Mouse (Mus musculus) adipocyte (in vitro differentiated cells): ENCODE results near the gene Col9a1.

Experiments
- DNase-seq: peaks from one replicate; pipeline ENCODE4 v3.0.0-alpha.2; 2016; ENCODE audit warnings: low spot score

Col9a1 gene

DNA sequence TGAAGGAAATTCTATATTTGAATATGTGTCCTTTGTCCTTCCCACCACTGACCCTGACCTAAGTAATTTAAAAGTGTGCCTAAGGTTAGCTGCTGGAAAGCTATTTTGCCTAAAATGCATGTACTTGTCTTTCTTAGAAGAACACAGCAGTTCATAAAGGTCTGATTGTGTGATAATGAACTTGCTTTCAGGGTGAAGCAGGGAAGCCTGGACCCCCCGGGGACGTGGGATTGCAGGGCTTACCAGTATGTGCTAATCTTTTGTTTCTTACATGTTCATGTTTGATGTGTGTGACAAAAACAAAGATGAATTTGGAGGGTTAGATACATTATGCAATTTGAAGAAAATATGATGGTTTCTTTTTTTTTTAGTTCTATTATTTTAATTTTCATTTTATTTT lies 44.8 kb downstream of the Col9a1 start:
- no peak for DNase-seq

DNA sequence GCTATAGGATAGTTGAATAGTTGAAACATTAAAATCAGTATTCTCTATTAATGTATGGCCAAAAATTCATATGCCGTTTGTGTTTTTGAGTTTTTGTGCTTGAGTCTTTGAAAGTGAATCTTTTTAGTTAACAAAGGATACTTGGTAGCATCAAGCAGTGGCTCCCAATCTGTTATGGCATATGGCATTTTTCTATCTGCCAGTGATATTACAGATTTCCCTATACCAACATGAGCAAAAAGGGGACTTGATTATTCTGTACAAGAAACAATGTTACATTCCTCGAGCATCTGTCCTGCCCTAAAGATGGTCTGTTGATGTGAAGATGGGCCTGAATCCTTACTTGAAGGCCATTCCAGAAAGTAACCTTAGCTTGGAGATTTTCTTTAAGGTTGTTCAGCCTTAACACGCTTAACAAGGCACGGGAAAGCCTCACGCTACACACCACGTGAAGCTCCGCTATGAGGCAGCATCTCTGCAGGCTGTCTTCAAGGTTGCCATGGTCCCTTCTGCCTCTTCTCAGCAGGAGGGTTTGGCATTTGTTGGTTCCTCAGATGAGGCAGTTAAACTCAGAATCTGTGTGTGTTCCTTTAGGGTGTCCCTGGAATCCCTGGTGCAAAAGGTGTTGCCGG lies 45.7 kb downstream of the Col9a1 start:
- DNase-seq, result no peak

GRCm38 (mm10) chr1:24225825-24226526 lies 48.6 kb downstream of the Col9a1 start:
- peak; percentile 36 for DNase-seq

DNA sequence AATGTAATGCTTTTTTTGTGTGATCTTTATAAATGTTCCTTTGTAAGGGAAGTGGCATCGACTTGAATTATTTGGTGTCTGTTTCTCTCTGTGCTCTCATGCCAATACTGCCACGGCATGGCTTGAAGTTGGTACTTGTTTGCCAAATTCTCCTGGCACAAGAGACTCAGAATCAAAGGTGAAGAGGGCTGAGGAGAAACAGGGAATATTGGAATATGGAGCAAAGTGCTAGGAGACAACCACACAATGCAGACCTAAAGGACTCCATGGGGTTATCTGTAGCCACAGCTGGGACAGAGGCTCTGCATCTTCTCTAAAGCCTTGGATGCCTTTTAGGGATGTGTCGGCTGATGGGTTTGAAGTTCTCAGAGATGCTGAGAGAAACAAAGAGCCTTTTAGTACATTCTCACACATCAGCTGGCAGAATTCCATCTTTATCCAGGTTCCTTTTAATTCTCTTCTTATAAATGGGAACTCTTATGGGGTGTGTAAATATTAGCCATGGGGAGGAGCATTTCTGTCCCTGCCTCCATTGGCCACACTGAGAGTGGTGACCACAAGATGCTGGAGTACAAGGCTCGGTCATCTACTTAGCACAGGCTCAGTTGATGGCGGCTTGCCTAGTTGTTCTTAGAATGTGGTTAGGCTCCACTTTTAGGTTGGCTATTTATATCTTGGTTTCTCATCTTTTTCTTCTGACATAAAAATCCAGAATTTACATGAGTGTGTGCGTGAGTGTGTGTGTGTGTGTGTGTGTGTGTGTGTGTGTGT lies 49.7 kb downstream of the Col9a1 start:
- no peak for DNase-seq

- DNase-seq, result no peak
Observed at GRCm38 (mm10) chr1:24229552-24229951, 52.1 kb downstream of the Col9a1 start.

DNA sequence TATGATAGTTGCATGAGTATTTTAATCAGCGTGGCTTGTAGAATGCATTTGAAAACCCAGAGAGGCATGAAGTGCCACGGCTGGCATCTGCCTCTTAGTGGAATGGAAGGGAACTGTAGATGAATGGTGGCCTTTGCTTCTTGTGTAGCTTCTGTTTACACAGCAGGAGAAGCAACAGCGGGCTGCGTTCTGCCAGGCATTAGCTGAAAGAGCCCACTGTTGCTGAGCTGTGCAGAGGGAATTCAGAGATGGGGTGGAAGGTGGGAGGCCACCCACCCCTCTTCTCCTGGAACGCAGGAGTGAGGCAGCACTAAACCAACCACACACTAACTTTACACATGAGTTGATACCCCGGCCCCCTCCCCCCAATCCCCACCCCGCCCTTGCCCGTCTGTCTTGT lies 53.0 kb downstream of the Col9a1 start:
- no peak for DNase-seq

DNA sequence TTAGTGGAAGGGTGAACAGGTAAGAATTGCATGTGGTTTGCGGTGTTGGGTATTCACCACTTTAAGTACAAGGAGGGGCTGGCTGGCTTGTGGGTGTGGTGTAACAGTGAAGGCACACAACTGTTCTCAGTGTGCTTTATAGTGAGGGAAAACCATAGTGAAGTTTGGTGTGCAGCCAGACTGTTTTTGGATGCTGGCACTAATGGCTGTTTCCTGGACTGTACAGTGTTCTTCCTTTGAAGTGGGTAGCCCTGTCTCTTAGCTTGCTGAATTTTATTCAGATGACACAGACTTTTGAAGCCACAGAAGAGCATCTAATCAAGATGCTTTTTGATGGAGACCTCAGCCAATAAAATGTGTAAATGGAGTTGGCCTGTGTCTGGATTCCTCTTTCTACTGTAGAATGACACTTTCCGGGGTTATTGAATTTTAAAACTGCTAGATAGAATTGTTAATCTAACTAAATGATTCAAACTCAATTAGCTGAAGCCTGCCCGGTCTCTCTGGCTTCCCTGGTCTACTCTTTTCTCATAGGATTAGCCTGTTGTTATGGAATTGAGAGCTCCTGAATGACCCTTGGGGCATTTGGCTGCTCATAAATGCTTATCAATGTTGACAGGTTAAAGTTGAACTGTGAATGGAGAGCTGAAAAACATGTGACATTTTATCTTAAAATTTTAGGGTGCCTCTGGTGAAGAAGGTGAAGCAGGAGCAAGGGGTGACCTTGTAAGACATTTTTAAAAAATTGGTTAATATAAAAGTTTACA lies 54.3 kb downstream of the Col9a1 start:
- no peak for DNase-seq

- no peak for DNase-seq
Observed at GRCm38 (mm10) chr1:24236330-24236729, 58.9 kb downstream of the Col9a1 start.

GRCm38 (mm10) chr1:24240039-24240691 lies 62.8 kb downstream of the Col9a1 start:
- no peak for DNase-seq

DNA sequence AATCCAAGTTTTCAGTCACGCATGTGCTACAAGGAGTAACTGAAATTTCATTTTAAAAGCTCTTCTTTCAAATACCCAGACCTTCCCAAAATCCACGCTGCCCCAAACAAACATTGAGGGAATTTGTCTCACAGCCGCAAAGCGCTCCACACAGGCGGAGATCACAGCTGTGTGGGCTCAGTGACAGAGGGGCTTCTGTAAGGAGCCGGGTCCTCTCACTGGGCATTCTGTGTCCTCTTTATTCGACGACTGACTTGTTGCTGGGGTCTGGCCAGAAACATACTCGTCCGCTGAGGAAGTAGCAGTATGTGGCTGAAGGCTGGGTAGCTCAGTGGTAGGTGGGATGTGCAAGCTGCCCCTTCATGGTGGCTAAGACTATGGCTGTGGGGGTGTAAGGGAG lies 67.5 kb downstream of the Col9a1 start:
- no peak for DNase-seq

DNA sequence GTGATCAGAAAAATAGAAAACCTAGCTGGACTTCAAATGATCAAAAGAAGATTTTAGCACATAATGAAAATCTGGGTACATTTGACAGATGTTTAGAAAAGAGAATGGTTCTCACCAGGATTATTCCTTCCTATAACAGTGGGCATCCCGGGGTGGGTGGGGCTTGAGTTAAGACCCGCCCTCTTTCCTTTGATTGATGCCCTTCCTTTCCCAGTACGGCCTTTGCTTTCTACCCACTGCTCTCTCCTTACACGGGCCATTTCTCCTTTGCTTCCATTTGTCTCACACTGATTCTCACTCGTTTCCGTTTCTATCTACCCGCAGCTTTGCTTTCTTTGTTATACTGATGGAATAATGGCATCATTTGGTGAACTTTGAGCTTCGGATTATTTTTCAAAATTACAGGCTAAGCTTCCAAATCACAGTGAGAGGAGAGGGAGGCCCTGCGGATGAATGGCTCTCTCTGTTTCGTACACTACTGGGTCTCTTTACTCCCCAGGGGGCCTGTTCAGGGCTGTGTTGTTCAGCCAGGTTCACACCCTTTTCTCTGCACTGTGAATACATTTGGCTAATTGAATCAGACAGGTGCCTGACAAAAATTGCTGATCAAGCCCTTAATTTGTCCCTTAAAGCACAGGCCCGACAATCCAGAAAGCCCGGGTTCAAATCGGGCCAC lies 68.4 kb downstream of the Col9a1 start:
- DNase-seq, result no peak

DNA sequence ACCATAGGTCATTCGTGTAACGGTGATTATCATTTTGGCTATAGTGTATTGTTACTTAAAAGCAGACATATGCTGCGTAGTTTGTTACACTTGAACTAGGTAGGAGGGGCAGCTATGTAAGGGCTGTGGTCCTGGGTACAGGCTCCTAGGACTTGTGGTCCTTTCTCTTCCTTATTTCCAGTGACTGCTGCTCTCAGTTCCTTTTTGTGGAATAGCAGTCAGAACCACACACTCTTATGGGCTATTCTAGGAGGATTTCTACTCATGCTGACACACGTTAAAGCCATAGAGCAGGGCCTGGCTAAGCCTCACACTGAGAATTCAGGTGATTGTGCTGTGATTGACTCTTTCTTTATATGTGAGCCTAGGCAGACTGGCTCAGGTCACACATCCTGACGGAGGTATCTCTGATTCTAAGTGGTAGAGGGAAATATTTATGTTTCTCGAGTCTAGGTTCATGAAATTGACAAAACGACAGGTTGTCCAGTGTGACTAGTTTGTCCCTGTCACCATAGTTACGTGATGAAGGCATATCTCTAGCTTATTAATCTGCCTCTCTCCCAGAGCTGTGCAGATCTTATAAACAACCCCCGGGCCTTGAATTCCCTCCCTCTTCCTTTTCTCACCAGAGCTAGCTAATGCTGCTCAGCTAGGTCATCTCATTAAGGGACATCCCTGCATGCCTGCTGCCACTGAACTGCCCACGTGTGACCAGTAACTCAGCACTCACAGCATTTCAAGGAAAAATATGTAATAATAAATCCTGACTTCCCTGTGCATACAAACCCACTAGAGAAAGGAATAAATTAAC lies 71.1 kb downstream of the Col9a1 start:
- DNase-seq, result no peak

DNA sequence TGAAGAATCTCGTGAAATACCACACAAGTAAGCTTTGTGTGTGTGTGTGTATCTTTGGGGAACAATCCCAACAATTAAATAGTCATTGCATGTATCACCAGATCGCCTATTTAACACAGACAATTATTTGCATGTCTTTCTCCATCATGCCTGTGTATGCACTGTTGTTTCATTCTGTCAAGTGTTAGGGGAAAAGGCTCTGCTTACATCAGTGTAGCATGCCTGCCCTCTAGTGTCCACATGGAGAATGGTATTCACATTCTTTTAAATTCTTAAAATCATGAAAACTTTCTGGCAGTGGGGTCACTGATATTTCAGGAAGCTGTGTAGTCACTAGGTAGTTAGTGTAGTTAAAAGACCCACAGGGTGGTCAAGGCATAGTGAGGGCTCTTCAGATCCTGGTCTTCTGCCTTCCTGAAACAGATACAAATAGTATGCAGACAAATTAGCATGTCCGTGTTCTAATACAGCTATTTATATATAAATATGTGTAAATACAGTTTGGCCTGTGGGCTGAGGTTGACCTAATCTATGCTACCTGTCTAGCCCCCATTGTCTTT lies 71.8 kb downstream of the Col9a1 start:
- DNase-seq, result peak; percentile 54

GRCm38 (mm10) chr1:24257961-24258360 lies 80.6 kb downstream of the Col9a1 start:
- DNase-seq, result no peak

DNA sequence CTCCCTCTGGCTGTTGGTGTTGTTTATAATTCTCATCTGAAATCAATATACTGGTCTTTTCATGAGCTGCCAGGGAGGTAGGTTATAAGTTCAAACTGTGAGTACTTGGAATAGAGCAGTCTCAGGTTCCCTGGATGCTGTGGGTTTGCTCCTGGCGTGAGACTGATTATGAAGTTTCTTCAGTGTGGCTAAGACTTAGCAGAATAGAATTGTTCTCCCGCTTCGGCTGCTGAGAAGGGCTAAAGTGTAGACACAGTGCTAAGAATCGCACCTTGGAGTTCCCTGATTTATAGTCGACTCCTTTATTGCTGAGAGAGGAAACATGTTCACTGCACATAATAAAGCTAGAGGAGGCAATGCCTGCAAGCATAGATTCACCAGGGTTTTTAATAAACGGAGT lies 82.0 kb downstream of the Col9a1 start:
- no peak for DNase-seq

DNA sequence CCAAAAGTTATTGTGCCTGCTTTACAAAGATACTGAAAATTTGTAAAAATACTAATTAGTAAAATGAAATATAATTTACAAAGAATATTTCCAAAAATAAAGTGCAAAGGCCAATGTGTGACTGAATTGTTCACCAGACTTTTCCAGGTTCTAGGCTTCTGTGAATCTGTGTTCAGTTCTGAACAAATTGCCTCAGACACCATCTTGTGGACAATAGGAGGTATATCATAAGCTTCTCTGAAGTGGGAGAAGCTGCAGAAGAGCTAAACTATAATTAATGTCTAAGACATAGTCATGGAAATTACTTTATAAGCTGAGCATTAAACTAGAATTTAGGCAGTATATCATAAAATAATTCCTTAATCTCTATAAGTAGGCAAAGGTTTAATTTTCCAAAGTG lies 83.8 kb downstream of the Col9a1 start:
- DNase-seq, result no peak

DNA sequence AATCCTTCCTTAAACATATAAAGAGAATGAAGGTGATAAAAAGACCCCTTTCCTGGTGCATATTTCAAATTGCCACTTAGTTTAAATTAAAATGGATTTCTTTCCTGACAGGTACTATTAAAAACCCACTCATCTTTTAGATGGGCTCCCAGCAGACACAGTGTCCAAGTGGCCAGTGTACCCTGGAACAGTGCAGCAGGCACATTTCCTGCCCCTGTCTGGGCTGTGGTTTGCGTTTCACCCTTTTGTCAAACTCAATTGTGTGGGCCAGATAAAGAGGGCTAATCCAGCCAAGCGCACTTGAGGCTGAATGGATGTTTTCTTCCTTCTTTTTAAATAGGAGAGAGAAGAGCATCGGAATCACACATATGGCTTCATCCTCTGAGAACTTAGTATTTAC lies 89.6 kb downstream of the Col9a1 start:
- no peak for DNase-seq

DNA sequence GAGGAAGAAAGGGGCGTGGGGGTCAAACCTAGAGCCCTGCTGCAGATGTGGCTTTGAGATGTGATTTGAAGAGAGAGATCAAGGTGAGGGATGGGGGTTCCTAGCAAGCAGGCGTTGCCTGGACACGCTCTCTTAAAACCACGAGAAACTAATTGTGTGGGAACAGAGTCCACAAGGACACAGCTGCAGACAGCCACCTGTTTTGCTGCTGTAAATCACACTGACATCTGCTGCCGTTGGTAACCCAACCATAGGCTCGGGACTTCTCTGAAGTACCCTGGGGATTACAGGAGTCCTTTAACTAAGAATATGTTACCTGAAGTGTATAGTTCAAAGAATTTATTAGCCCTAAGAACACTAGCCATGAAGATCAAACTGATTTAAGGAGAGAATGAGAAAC lies 109.0 kb downstream of the Col9a1 start:
- DNase-seq, result no peak

GRCm38 (mm10) chr1:24292515-24292914 lies 115.1 kb downstream of the Col9a1 start:
- DNase-seq, result no peak
